Mouse (Mus musculus) heart, embryonic 14.5 days (tissue): Measurements from ENCODE around the gene Ankrd2. TPM values are rescaled to one million over a fixed set of nuclear protein-coding genes. Genes with fewer than 3 reads are reported as not detected.
A peak's percentile ranks its signal among the peaks of the same experiment; 100 is the strongest.

Experiments
- ATAC-seq: fragments of 200-750 bp; cut with Nextera tagmentation; 2 replicates; pipeline ENCODE4 v1.8.0; 2017; ENCODE audit warnings: low read depth, moderate TSS enrichment; ENCODE audit not compliant: insufficient number of reproducible peaks, insufficient read depth, low FRiP score
- H3K27ac ChIP-seq, 2 experiments: fragments of 200-500 bp in 1 of 2; fragments of 300-500 bp in 1 of 2; sonication (generic) in 1 of 2; replicated peaks in 1 of 2; 2 replicates each; pipeline ENCODE4 v1.5.1; 2012 to 2014; ENCODE audit warnings: low read depth in 2 of 2, low read length in 2 of 2, control low read depth in 1 of 2, mild to moderate bottlenecking in 1 of 2, mixed read lengths in 1 of 2; ENCODE audit not compliant: control insufficient read depth in 1 of 2, insufficient read depth in 1 of 2
- H3K27me3 ChIP-seq: fragments of 300-500 bp; sonication (generic); 2 replicates; pipeline ENCODE4 v1.6.1; 2014; ENCODE audit warnings: mild to moderate bottlenecking, low read length, control low read depth; ENCODE audit not compliant: control insufficient read depth, insufficient read depth
- H3K36me3 ChIP-seq: fragments of 300-500 bp; sonication (generic); 2 replicates; pipeline ENCODE4 v1.6.1; 2014; ENCODE audit warnings: mild to moderate bottlenecking, control low read depth, low read length, mixed read lengths; ENCODE audit not compliant: control insufficient read depth, insufficient read depth
- H3K4me1 ChIP-seq, 2 experiments: fragments of 200-500 bp in 1 of 2; fragments of 300-500 bp in 1 of 2; sonication (generic) in 1 of 2; 2 replicates each; pipeline ENCODE4 v1.6.1; 2012 to 2014; ENCODE audit warnings: low read length in 2 of 2, control low read depth in 1 of 2, mixed read lengths in 1 of 2; ENCODE audit not compliant: control insufficient read depth in 2 of 2, insufficient read depth in 2 of 2
- H3K4me2 ChIP-seq: fragments of 300-500 bp; sonication (generic); 2 replicates; pipeline ENCODE4 v1.6.1; 2014; ENCODE audit warnings: mild to moderate bottlenecking, low read length
- H3K4me3 ChIP-seq, 2 experiments: fragments of 200-500 bp in 1 of 2; fragments of 300-500 bp in 1 of 2; sonication (generic) in 1 of 2; 2 replicates each; pipeline ENCODE4 v1.5.1; 2012 to 2014; ENCODE audit warnings: low read length in 2 of 2, mild to moderate bottlenecking in 2 of 2, control low read depth in 1 of 2, low read depth in 1 of 2, moderate library complexity in 1 of 2; ENCODE audit not compliant: control insufficient read depth in 1 of 2, insufficient read depth in 1 of 2
- H3K9ac ChIP-seq: fragments of 300-500 bp; sonication (generic); 2 replicates; pipeline ENCODE4 v1.6.1; 2014; ENCODE audit warnings: mild to moderate bottlenecking, low read length
- H3K9me3 ChIP-seq: fragments of 300-500 bp; sonication (generic); 2 replicates; pipeline ENCODE4 v1.6.1; 2016; ENCODE audit warnings: low read length, control low read depth; ENCODE audit not compliant: control insufficient read depth
- WGBS: fragments of 180-500 bp; shearing (Covaris S2); extraction: QIAGEN DNeasy Blood & Tissue Kit; methylation state at CpG from one replicate; pipeline ENCODE4 v1.1.7; 2014; 5-methylcytosine and 5-hydroxymethylcytosine counted together
- polyA plus RNA-seq: library from polyadenylated mRNA; unstranded; fragments of >200 nt; fragmentation: Nextera tagmentation; extraction: Ambion mirVana; gene quantifications from 2 replicates; pipeline ENCODE4 v1.2.1, GENCODE M21; 2014

Gene Ankrd2
- polyA plus RNA-seq, 1 experiment from 2014 or later: not detected

DNA sequence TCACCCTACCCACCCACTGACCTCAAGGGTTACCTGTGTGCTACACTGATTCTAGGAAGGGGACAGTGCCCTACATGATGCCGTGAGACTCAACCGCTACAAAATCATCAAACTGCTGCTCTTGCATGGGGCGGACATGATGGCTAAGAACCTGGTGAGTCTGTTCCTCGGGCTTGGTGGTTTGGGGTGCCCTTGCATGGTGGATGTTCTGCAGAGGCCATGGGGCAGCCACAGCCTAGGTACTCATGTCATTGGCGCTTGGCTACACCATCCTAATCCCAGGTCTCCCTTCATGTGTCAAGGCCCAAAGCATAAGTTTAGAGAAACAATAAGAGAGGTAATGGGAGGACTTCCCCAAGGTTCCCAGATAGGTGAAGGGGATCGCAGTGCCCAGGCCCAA is 8.2 kb downstream of the Ankrd2 start:
- H3K27me3 ChIP-seq: peaks cover 2% of the 10 kb centered on the region; the same call in 1 of the 2 replicates
- peaks cover 0 to 8% of the 10 kb centered on the region in 2 experiments; a peak in 2 of 4 replicates for H3K4me1 ChIP-seq
- H3K36me3 ChIP-seq: no peaks in the 10 kb centered on the region
- no peak for ATAC-seq
- H3K4me2 ChIP-seq: no peak overlapping the region
- no peak overlapping the region for H3K9ac ChIP-seq
- no peaks in the 10 kb centered on the region for H3K9me3 ChIP-seq
- 98% methylated on average over 6 of the region's 6 CpGs for WGBS
- H3K4me3 ChIP-seq: no peak overlapping the region
- H3K27ac ChIP-seq: no peak overlapping the region

DNA sequence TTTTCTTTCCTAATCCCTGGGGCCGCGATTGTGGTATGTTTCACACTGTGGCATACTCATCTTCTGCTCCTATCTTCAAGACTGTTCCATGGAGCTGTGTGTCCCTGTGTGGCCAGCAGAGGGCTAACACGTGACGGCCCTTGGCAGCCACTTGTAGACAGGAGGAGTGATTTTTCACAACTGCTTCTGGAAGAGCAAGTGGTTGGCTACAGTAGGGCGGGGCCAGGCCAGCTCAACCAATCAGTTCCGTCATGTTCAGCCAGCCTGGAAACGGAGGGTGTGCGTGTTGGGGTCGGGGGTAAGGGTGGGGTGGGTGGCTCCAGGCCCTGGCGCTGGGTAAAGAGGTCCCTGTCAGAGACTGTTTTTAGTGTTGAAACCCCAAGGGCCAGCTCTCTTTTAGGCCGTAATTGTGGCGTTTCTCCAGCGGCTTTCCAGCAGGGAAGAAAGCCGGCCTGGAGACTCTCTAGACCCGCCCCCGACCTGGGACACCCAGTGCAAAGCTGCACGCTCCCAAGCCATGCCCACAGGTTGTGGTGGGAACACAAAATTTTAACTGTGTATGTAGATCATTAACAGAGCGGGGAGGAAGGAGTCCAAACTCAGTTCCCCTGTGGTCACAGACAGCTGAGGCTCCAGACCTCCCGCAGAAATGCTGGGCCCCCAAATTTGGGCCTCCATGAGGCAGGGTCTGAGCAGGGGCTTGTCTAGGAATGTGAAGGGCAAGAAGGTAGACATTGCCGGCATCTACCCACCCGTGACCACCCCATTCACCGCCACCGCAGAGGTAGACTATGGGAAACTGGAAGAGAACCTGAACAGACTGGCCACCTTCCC is 9.7 kb downstream of the Ankrd2 start, which contains the start of gene Hoga1:
TSS of gene Hoga1 (plus strand) at position 342 of the 834 bp plus-strand sequence.
- Histone ChIP-seq H3K27ac (no peak within 1 kb of the TSS), H3K4me3 (peak within 1 kb of the TSS; percentile 37 to 45), H3K4me1 (peaks cover 0 to 8% of the 10 kb centered on the region in 2 experiments; a peak in 2 of 4 replicates), H3K9me3 (no peaks in the 10 kb centered on the region), H3K4me2 (peak within 1 kb of the TSS; percentile 72), H3K9ac (peak within 1 kb of the TSS; percentile 64), H3K27me3 (no peaks in the 10 kb centered on the region), H3K36me3 (no peaks in the 10 kb centered on the region)
- ATAC-seq: peak; percentile 78
- 21% methylated on average over 23 of the region's 23 CpGs for WGBS

DNA sequence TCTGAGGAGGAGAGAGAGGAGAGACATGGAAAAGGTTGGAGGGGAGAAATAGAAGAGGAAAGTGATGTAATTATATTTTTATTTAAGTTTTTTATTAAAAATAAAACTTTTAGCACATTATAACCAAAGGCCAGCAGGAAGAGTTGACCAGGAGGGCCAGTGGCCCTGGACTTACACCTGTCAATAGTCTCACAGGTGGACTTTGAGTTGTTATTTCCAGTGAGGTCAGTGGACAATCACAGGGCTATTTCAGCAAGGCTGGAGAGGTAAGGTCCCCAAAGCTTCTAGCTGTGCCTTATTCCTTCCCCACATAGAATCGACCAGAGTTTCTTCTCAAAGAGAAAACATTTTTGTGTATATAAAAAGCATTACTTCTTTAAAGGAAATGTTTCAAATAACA is 14.5 kb downstream of the Ankrd2 start:
- no peak for ATAC-seq
- Histone ChIP-seq H3K4me1 (peaks cover 2 to 8% of the 10 kb centered on the region in 2 experiments; a peak in 2 of 4 replicates), H3K36me3 (no peaks in the 10 kb centered on the region), H3K9ac (no peak overlapping the region), H3K4me3 (no peak overlapping the region), H3K27me3 (no peaks in the 10 kb centered on the region), H3K9me3 (no peaks in the 10 kb centered on the region), H3K27ac (no peak overlapping the region), H3K4me2 (no peak overlapping the region)
- 73% methylated on average over 1 of the region's 1 CpGs for WGBS

DNA sequence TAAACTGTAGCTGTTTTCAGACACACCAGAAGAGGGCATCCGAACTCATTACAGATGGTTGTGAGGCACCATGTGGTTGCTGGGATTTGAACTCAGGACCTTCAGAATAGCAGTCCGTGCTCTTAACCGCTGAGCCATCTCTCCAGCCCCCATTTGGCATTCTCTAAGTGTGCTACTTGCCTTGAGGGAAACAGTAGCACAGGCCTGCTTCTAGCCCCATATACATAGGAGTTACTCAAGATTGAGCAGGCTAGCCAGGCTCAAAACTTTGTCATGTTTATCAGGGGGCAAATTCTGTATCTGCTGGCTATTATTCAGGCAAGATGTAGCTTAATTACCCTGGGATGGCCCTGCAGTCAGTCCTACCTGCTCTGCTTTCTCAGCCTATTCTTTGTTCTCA is 15.6 kb downstream of the Ankrd2 start:
- WGBS: 88% methylated on average over 3 of the region's 3 CpGs
- H3K4me1 ChIP-seq: peaks cover 0 to 2% of the 10 kb centered on the region in 2 experiments; a peak in 1 of 4 replicates
- H3K9ac ChIP-seq: no peak overlapping the region
- no peaks in the 10 kb centered on the region for H3K9me3 ChIP-seq
- no peaks in the 10 kb centered on the region for H3K36me3 ChIP-seq
- H3K27me3 ChIP-seq: no peaks in the 10 kb centered on the region
- H3K4me3 ChIP-seq: no peak overlapping the region
- ATAC-seq: no peak
- no peak overlapping the region for H3K27ac ChIP-seq
- H3K4me2 ChIP-seq: no peak overlapping the region

DNA sequence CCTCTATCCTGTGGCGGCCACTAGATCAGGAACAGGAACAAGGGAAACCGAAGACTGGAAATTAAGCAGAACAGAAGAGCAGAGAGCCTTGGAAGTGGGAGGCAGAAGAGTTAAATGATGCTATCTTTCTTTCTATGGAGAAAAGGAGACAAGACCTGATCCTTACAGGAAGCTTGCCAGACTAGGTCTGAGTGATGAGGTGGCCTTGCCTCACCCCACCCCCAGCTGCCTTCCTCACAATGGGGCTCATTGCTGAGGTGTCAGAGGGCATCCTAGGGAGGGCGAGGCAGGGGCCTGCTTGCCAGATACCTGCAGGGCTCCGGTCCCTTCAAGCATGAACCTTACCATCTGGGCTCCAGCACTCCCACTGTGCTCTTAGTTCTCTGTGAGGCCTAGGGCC is 16.1 kb downstream of the Ankrd2 start, which contains the start of gene 4933411K16Rik:
TSS of gene 4933411K16Rik (plus strand) at position 301 of the 400 bp plus-strand sequence.
- Histone ChIP-seq H3K4me1 (peaks cover 0 to 2% of the 10 kb centered on the region in 2 experiments; a peak in 1 of 4 replicates), H3K36me3 (no peaks in the 10 kb centered on the region), H3K9me3 (no peaks in the 10 kb centered on the region), H3K27me3 (no peaks in the 10 kb centered on the region), H3K4me3 (no peak within 1 kb of the TSS), H3K27ac (no peak within 1 kb of the TSS), H3K9ac (no peak within 1 kb of the TSS), H3K4me2 (no peak within 1 kb of the TSS)
- 66% methylated on average over 4 of the region's 4 CpGs for WGBS
- ATAC-seq: no peak

DNA sequence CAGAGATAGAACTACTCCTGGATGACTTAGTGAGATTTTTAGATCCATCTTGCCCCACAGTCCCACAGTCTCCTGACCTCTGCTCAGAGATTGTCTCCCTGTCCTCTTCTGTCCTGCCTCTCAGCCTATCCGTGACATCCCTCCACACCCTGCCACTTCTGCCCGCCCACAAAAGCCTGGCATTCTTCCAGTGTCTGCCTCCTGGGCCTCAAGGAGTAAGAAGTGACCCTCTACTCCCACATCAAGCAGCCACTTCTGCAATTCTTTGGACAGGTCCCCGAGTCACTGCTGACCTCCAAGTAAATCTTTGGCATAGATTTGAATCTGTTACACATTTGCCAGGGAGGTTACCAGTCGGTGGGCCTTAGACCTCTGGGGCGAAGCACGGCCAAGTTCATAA is 18.5 kb downstream of the Ankrd2 start:
- no peak overlapping the region for H3K27ac ChIP-seq
- no peak overlapping the region for H3K4me3 ChIP-seq

DNA sequence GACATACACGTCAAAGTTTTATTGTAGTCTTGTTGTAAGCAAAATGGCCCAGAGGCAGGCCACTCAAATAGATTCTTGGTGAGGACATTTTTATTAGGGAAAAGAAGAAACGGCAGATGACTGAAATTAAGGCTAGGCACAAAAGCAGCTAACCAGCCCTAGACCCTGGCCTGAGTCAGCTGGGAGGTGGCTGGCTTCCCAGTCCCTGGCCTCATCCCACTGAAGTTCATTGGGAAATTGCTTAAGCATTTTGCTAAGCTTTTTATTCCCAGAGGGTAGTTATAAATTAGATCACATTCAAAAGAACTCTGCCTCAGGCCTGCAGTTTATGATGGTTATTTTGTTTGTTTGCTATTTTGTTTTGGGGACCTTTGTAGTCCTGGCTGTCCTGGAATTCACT is 20.1 kb downstream of the Ankrd2 start:
- Histone ChIP-seq H3K4me3 (no peak overlapping the region), H3K36me3 (no peaks in the 10 kb centered on the region), H3K4me1 (peaks cover 0 to 2% of the 10 kb centered on the region in 2 experiments; a peak in 1 of 4 replicates), H3K9me3 (no peaks in the 10 kb centered on the region), H3K4me2 (no peak overlapping the region), H3K27ac (no peak overlapping the region), H3K9ac (no peak overlapping the region), H3K27me3 (no peaks in the 10 kb centered on the region)
- WGBS: 77% methylated on average over 2 of the region's 2 CpGs
- ATAC-seq: no peak

More for the DNA sequence above, 18.5 kb downstream of the Ankrd2 start:
- H3K36me3 ChIP-seq: no peaks in the 10 kb centered on the region
- no peaks in the 10 kb centered on the region for H3K27me3 ChIP-seq
- H3K9ac ChIP-seq: no peak overlapping the region
- 57% methylated on average over 6 of the region's 6 CpGs for WGBS
- no peak overlapping the region for H3K4me2 ChIP-seq
- no peak for ATAC-seq
- peaks cover 0 to 2% of the 10 kb centered on the region in 2 experiments; a peak in 1 of 4 replicates for H3K4me1 ChIP-seq
- H3K9me3 ChIP-seq: no peaks in the 10 kb centered on the region
